Mouse (Mus musculus) thymus, postnatal 36 days (tissue): ENCODE measurements at regions not wholly inside any gene's neighbourhood (a gene's known extent, or its start where the extent isn't known, plus 50 kb on each side); places are given as distances from the start of the nearest gene placed in this dataset.

ENCODE experiments used
- DNase-seq, 2 experiments: peaks; one replicate each; pipeline ENCODE4 v3.0.0; 2022; ENCODE audit warnings: mixed read lengths in 2 of 2

- no peak for DNase-seq
These were observed 54.6 kb upstream of the Card11 start for GRCm38 (mm10) chr5:141054991-141055390.

GRCm38 (mm10) chr5:141055596-141056343, 55.4 kb upstream of the Card11 start:
- no peak for DNase-seq

DNA sequence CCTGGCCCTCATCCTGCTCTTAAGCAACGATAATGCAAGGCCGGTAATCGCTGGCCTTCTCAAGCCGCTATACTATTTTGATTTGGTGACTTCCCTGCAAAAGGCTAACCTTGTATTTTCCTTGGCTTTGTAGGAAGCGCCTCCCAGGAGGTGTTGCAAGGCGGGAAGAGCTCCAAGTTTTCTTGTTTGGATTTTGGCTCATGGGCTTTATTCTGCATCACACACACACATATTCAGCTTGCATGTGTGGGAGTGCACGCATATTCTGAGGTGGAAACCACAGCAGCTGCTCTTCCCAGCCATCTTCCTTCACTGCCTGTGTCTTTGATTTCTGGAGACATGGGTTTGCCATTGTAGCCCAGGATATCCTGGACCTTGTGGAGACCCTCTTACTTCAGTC, 57.8 kb upstream of the Card11 start:
- DNase-seq: no peak

DNA sequence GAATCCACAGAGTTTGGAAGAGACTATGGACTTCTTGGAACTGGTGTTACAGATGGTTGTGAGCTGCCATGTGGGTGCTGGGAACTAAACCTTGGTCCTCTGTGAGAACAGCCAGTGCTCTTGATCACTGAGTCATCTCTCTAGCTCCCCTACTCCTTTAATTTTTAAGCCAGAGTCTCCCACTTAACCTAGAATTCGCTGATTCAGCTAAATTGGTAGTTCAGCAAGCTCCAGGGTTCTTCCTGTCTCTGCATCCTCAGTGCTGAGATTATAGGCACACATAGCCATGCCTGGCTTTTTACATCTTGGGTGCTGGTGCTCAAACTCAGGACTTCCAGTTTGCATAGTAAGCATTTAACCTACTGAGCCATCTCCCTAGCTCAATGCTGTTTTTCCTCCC, 58.5 kb upstream of the Card11 start:
- DNase-seq: no peak

- DNase-seq: no peak
These were observed 61.8 kb upstream of the Card11 start for GRCm38 (mm10) chr5:141062144-141062543.

- DNase-seq: peak; percentile 30 to 44
These were observed 67.2 kb upstream of the Card11 start for GRCm38 (mm10) chr5:141067561-141067960.

GRCm38 (mm10) chr5:141074457-141074856, 74.1 kb upstream of the Card11 start:
- no peak for DNase-seq

- no peak for DNase-seq
These were observed 75.8 kb upstream of the Card11 start for GRCm38 (mm10) chr5:141076158-141076557.

GRCm38 (mm10) chr5:141076942-141077341, 76.6 kb upstream of the Card11 start:
- DNase-seq: peak in 1 of 2 experiments; percentile 12

DNA sequence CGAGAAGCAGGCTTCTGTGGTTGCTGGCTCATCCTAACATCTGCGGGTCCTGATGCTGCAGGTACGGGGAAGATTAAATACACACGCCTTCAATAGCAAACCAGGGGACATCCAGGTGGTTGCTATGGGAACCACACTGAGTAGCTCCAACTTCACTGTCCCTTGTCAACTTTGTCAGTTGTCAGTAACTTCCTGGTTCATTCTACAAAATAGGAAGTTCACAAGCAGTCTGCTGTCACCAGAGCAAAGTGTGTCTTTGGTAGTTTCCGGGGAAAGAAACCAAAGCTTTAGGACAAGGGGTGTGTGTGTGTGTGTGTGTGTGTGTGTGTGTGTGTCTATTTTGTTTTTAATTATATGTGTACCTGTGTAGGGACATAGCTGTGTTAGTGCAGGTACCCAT, 80.5 kb upstream of the Card11 start:
- DNase-seq: no peak

DNA sequence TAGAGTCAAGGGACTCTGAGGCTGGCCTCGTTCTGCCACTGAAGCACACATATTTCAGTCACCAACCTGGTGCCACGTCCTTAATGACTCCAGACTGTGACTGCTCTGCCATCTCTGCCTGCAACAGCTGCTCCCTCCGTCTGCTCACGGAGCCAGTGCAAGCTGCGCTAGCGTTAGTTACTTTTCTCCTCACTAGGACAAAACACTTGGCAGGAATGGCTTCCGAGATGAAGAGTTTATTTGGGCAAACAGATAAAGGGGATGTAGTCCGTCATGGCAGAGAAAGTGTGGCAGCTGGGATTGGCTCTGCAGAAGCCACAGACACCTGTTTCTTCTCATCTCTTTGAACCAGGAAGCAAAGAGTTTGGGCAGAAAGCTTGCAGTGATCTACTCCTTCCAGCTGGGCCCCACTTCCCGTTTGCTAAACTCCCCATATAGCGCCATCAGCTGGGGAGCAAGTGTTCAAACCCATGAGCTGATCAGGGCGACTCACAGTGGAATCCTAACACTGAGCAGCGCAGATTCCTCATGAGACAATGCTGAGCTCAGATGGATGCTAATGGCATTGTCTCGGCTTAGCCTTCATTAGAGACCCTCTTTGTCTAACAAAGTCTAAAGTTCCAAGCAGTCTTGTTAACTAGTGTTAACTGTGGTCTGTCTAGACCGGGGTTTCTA, 83.8 kb upstream of the Card11 start:
- peak in 1 of 2 experiments; percentile 18 for DNase-seq

- DNase-seq: peak in 1 of 2 experiments; percentile 20
These were observed 84.4 kb upstream of the Card11 start for GRCm38 (mm10) chr5:141084746-141085145.

DNA sequence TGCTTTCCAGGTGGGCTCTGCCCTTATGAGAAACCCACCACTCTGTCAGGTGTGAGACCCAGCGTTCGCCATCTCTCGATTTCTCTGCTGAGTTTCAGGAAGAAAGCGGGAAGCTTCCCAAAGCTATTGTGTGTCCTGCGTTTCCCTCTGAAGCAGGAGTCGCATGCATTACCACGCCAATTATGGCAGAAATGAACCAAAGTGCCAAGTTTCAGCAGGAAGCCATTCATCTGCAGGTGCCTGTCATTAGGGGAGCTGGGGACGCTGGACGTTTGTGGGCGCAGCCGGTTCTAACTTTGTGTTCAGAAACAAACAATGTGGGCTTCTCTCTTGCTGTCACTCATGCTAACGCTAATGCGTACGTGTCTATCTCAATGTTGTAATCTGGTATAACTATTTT, 91.3 kb upstream of the Card11 start:
- no peak for DNase-seq

DNA sequence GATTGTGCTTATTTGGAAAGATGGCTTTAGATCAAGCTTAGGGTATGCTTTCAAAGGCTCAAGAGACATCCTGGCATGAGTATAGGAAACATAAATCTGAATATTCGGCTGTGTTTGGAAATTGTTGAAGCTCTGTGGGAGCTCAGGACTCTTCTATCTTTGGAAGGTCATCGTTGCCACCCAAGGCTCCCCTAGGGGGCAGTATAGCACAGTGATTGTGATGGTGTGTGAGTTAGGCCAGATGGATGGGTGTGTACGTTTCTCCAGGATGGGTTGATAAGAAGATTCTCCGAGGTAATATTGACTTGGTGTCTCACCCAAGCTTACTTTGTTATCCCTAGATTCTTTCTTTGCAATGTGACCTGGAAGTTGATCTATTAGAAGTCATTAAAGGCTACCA, 93.3 kb upstream of the Card11 start:
- peak; percentile 31 to 33 for DNase-seq

- DNase-seq: no peak
These were observed 97.5 kb upstream of the Card11 start for GRCm38 (mm10) chr5:141097878-141098277.

- DNase-seq: no peak
These were observed 111.3 kb upstream of the Card11 start for GRCm38 (mm10) chr5:141111666-141112065.

GRCm38 (mm10) chr5:141115273-141115904, 115.0 kb upstream of the Card11 start:
- DNase-seq: no peak

DNA sequence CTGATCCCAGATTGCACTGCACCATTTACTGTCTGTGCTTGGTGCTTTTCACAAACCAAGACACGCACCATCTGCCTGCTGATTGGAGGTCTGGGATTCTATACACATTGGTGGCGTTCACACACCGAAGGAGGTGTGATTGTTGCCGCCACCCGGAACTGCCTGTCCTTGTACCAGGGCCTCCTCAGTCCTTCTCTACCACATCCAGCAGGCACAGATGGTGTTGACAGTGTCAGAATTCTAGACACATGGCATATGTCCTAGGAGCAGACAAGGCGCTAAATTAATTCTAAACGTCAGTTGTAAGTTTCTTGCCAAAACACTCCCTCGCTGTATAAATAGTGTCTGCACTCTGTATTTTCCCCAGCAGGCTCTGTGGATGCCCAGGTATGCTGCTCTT, 115.6 kb upstream of the Card11 start:
- no peak for DNase-seq

DNA sequence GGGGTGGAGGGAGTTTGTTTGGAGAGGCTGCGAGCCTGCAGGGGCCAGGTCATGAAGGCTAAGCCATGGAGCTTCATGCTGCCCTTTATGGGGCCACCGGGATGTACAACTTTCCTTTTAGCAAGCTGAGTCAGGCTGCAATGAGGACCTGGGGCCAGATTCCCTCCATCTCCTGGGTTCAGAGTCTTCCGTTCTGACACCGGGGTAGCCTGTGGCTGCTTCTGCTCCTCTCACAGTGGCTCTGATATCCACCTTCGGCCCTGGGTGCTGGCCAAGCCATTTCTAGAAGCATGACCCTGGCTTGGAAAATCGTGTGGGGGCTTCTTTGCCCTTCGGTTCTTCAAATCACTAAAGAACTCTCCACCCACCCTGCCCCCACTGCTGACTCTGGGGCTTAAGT, 115.4 kb upstream of the Sdk1 start:
- DNase-seq: no peak

DNA sequence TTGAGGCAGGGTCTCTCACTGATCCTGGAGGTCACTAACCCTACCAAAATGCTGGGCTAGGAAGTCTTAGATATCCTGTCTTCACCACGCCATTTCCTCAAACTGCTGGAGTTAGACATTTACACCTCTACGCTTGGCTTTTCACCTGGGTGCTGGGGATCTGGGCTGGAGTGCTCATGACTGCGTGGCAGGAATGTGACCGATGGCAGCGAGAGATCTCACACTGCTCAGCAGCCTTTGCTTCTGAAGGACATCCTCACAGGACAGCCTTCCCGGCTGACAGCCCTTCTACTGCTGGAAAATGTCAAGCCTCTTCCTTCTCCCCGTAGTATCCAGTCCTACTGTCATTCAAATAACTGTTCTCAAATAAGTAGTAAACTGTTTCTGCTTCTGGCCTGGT, 114.8 kb upstream of the Sdk1 start:
- DNase-seq: no peak

GRCm38 (mm10) chr5:141131036-141131435, 110.3 kb upstream of the Sdk1 start:
- DNase-seq: no peak

DNA sequence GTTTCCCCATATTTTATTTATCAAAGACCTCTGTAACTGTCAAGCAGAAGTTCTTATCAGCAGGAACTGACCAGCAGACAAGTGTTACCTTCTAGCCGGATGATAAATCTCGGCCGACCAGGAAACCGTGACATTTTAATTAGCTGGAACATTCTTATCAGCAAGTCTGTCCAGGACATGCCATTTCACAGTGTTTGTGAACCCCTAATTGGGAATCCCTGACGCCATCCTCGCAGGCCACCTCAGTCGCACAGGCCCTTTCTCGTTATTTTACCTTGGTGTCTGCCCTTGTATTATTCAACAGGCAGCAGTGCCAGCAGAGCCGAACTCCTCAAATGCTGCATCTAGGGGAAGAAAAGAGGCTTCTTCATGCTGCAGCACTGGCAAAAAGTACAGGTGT, 109.4 kb upstream of the Sdk1 start:
- no peak for DNase-seq

GRCm38 (mm10) chr5:141136239-141136638, 105.1 kb upstream of the Sdk1 start:
- DNase-seq: no peak

DNA sequence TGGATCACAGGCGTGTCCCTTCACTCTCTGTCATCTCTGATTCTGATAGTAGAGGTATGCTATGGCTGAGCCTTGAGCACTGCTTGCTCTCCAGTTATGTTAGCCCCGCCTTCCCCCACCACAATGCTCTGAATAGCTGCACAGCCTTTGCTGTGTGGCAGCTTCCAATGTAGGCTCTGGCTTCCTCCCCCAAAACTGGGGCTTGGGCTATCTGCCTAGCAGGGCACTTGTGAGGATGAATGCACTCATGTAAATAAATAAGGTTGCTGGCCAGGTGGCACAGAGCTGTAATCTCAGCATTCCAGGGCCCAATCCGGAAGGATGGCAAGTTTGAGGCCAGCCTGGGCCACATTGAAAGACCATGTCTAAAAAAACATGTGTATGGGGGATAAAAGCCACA, 103.6 kb upstream of the Sdk1 start:
- DNase-seq: no peak
